Mouse (Mus musculus): ENCODE measurements around the gene Phlpp2. TPM values are rescaled to one million over a fixed set of nuclear protein-coding genes. Genes with fewer than 3 reads are reported as not detected.

Phlpp2 gene
- polyA plus RNA-seq, 1 experiment, result 4.1 TPM

DNA sequence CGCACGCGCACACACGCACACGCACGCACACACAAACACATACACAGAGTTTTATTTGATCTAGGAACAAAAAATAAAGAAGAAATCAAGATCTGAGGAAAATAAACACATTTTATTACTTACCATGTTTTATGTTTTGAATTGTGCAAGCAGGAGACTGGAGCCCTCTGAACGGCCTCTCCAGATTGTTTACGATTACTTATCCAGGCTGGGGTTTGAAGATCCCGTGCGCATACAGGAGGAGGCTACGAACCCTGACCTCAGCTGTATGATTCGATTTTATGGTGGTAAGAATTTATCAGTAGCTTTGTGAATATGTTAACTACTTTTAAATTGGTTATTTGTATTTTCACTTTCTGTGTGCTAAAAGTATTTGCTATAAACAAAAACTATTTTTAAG, 27.0 kb downstream of the Phlpp2 start:
- 97% methylated on average over 12 of the region's 12 CpGs for WGBS
- H3K27me3 ChIP-seq (ENCODE audit: control insufficient read depth, insufficient read depth, low read length), result no peaks in the 10 kb centered on the region
- TF ChIP-seq POLR2A (IDR thresholded peaks at IDR 0.05; ENCODE audit: low read depth, low read length), result no peak
- no peak for TF ChIP-seq CTCF (IDR thresholded peaks at IDR 0.05; ENCODE audit: extremely low read depth, insufficient read depth, insufficient read length, insufficient replicate concordance)

GRCm38 (mm10) chr8:109902379-109902778, 34.0 kb downstream of the Phlpp2 start:
- TF ChIP-seq CTCF (IDR thresholded peaks at IDR 0.05; ENCODE audit: extremely low read depth, insufficient read depth, insufficient read length, insufficient replicate concordance) (no peak), POLR2A (IDR thresholded peaks at IDR 0.05; ENCODE audit: low read depth, low read length) (no peak)
- no peaks in the 10 kb centered on the region for H3K4me1 ChIP-seq (ENCODE audit: control insufficient read depth, insufficient read depth, insufficient read length)
- H3K4me3 ChIP-seq (ENCODE audit: extremely low read depth, insufficient read depth, insufficient read length), result no peak overlapping the region
- H3K36me3 ChIP-seq (ENCODE audit: control insufficient read depth, insufficient read depth, low read length), result no peaks in the 10 kb centered on the region
- H3K27me3 ChIP-seq (ENCODE audit: control insufficient read depth, insufficient read depth, low read length), result no peaks in the 10 kb centered on the region
- H3K27ac ChIP-seq (ENCODE audit: insufficient read depth, low read length), result no peak overlapping the region
- DNase-seq (ENCODE audit: low read depth in 1 of 2, low spot score in 2 of 2), result no peak

More for the DNA sequence above, 27.0 kb downstream of the Phlpp2 start:
- Histone ChIP-seq H3K36me3 (ENCODE audit: control insufficient read depth, insufficient read depth, low read length) (no peaks in the 10 kb centered on the region; the same call in 1 of the 2 replicates), H3K4me3 (ENCODE audit: extremely low read depth, insufficient read depth, insufficient read length) (no peak overlapping the region), H3K4me1 (ENCODE audit: control insufficient read depth, insufficient read depth, insufficient read length) (no peaks in the 10 kb centered on the region), H3K27ac (ENCODE audit: insufficient read depth, low read length) (no peak overlapping the region)
- DNase-seq (ENCODE audit: low read depth in 1 of 2, low spot score in 2 of 2), result no peak

DNA sequence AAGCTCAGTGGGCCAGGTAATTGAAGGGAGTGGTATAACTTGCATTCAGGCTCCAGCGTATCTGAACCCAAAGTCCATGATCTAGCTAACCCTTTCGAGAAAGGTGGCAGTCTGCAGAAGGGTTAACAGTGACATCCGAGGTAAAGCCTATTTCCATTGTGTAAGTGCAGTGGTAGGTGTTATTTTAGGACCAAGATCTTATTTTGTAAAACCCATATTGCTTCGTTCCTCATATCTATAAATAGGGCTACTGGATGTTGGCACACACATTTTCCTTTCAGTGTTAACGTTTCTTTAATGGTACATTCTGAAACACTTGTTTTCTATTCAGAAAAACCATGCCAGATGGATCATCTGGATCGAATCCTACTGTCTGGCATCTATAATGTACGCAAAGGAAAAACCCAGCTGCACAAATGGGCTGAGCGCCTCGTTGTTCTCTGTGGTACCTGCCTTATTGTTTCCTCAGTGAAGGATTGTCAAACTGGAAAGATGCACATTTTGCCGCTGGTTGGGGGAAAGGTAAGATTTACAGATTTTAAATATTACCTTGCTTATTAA, 35.6 kb downstream of the Phlpp2 start:
- Histone ChIP-seq H3K4me3 (ENCODE audit: extremely low read depth, insufficient read depth, insufficient read length) (no peak overlapping the region), H3K36me3 (ENCODE audit: control insufficient read depth, insufficient read depth, low read length) (no peaks in the 10 kb centered on the region; the same call in 1 of the 2 replicates), H3K27me3 (ENCODE audit: control insufficient read depth, insufficient read depth, low read length) (no peaks in the 10 kb centered on the region), H3K4me1 (ENCODE audit: control insufficient read depth, insufficient read depth, insufficient read length) (no peaks in the 10 kb centered on the region), H3K27ac (ENCODE audit: insufficient read depth, low read length) (no peak overlapping the region)
- TF ChIP-seq POLR2A (IDR thresholded peaks at IDR 0.05; ENCODE audit: low read depth, low read length) (no peak), CTCF (IDR thresholded peaks at IDR 0.05; ENCODE audit: extremely low read depth, insufficient read depth, insufficient read length, insufficient replicate concordance) (no peak)
- DNase-seq (ENCODE audit: low read depth in 1 of 2, low spot score in 2 of 2), result no peak
- WGBS, result 51% methylated on average over 10 of the region's 10 CpGs

GRCm38 (mm10) chr8:109904928-109905668, 36.8 kb downstream of the Phlpp2 start:
- Histone ChIP-seq H3K4me1 (ENCODE audit: control insufficient read depth, insufficient read depth, insufficient read length) (peaks cover 2% of the 10 kb centered on the region; the same call in 1 of the 2 replicates), H3K4me3 (ENCODE audit: extremely low read depth, insufficient read depth, insufficient read length) (no peak overlapping the region), H3K27me3 (ENCODE audit: control insufficient read depth, insufficient read depth, low read length) (no peaks in the 10 kb centered on the region), H3K27ac (ENCODE audit: insufficient read depth, low read length) (no peak overlapping the region), H3K36me3 (ENCODE audit: control insufficient read depth, insufficient read depth, low read length) (peaks cover 2% of the 10 kb centered on the region; the same call in 1 of the 2 replicates)
- WGBS, result 100% methylated on average over 1 of the region's 1 CpGs
- TF ChIP-seq POLR2A (IDR thresholded peaks at IDR 0.05; ENCODE audit: low read depth, low read length), result no peak
- no peak for TF ChIP-seq CTCF (IDR thresholded peaks at IDR 0.05; ENCODE audit: extremely low read depth, insufficient read depth, insufficient read length, insufficient replicate concordance)
- no peak for DNase-seq (ENCODE audit: low read depth in 1 of 2, low spot score in 2 of 2)

- H3K4me1 ChIP-seq (ENCODE audit: control insufficient read depth, insufficient read depth, insufficient read length), result peaks cover 2% of the 10 kb centered on the region; the same call in 1 of the 2 replicates
Measured at GRCm38 (mm10) chr8:109906907-109907306, 38.6 kb downstream of the Phlpp2 start.

DNA sequence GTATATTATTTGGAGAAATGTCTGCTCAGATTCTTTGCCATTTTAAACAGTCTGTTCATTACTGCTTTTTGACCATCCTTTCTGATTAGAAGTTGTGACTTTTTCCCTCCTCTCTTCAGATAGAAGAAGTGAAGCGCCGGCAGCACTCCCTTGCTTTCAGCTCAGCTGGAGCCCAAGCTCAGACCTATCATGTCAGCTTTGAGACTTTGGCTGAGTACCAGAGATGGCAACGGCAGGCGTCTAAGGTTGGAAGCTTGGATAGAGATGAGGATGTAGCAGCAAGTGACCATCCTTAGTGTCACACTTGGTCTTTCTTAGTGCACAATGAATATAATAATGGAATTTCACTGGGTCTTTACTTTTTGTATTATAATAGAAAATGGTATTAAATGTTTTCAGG, 39.0 kb downstream of the Phlpp2 start:
- Histone ChIP-seq H3K4me3 (ENCODE audit: extremely low read depth, insufficient read depth, insufficient read length) (no peak overlapping the region), H3K4me1 (ENCODE audit: control insufficient read depth, insufficient read depth, insufficient read length) (peaks cover 2% of the 10 kb centered on the region; the same call in 1 of the 2 replicates), H3K27me3 (ENCODE audit: control insufficient read depth, insufficient read depth, low read length) (no peaks in the 10 kb centered on the region), H3K27ac (ENCODE audit: insufficient read depth, low read length) (no peak overlapping the region), H3K36me3 (ENCODE audit: control insufficient read depth, insufficient read depth, low read length) (peaks cover 6% of the 10 kb centered on the region)
- TF ChIP-seq CTCF (IDR thresholded peaks at IDR 0.05; ENCODE audit: extremely low read depth, insufficient read depth, insufficient read length, insufficient replicate concordance) (no peak), POLR2A (IDR thresholded peaks at IDR 0.05; ENCODE audit: low read depth, low read length) (no peak)
- no peak for DNase-seq (ENCODE audit: low read depth in 1 of 2, low spot score in 2 of 2)
- WGBS, result 98% methylated on average over 4 of the region's 4 CpGs

More at GRCm38 (mm10) chr8:109906907-109907306, 38.6 kb downstream of the Phlpp2 start:
- Histone ChIP-seq H3K4me3 (ENCODE audit: extremely low read depth, insufficient read depth, insufficient read length) (no peak overlapping the region), H3K27me3 (ENCODE audit: control insufficient read depth, insufficient read depth, low read length) (no peaks in the 10 kb centered on the region), H3K36me3 (ENCODE audit: control insufficient read depth, insufficient read depth, low read length) (peaks cover 2% of the 10 kb centered on the region), H3K27ac (ENCODE audit: insufficient read depth, low read length) (no peak overlapping the region)
- no peak for DNase-seq (ENCODE audit: low read depth in 1 of 2, low spot score in 2 of 2)
- no peak for TF ChIP-seq POLR2A (IDR thresholded peaks at IDR 0.05; ENCODE audit: low read depth, low read length)
- TF ChIP-seq CTCF (IDR thresholded peaks at IDR 0.05; ENCODE audit: extremely low read depth, insufficient read depth, insufficient read length, insufficient replicate concordance), result no peak
- WGBS, result 95% methylated on average over 3 of the region's 3 CpGs

DNA sequence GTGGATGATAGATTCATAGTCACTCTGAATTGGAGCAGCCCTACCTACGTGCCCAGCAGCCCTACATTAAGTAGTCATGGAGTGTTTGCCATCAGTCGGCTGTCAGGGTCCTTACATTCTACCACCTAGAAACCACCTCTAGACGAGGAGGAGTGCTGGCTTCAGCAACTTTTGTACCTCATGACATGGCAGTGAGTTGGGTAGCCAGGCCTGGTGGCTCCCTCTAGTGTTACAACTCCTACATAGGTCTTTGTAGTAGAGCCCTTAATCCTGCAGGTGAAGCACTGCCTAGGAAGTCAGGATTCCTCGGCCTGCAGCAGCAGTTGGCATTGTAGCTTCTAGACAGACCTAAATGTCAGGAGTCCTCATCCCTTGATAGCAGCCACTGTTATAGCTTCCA, 48.9 kb downstream of the Phlpp2 start:
- H3K27me3 ChIP-seq (ENCODE audit: control insufficient read depth, insufficient read depth, low read length), result no peaks in the 10 kb centered on the region
- peak; percentile 36 to 46 for DNase-seq (ENCODE audit: low read depth in 1 of 2, low spot score in 2 of 2)
- TF ChIP-seq POLR2A (IDR thresholded peaks at IDR 0.05; ENCODE audit: low read depth, low read length) (no peak), CTCF (IDR thresholded peaks at IDR 0.05; ENCODE audit: extremely low read depth, insufficient read depth, insufficient read length, insufficient replicate concordance) (peak; percentile 51; the same call in 1 of the 2 replicates)
- no peak overlapping the region for H3K27ac ChIP-seq (ENCODE audit: insufficient read depth, low read length)
- no peak overlapping the region for H3K4me3 ChIP-seq (ENCODE audit: extremely low read depth, insufficient read depth, insufficient read length)
- H3K4me1 ChIP-seq (ENCODE audit: control insufficient read depth, insufficient read depth, insufficient read length), result no peaks in the 10 kb centered on the region
- H3K36me3 ChIP-seq (ENCODE audit: control insufficient read depth, insufficient read depth, low read length), result peaks cover 12% of the 10 kb centered on the region
- 48% methylated on average over 4 of the region's 4 CpGs for WGBS
